Mouse (Mus musculus) hindbrain, embryonic 14.5 days (tissue): ENCODE measurements around the gene Myl4. TPM values are rescaled to one million over a fixed set of nuclear protein-coding genes. Genes with fewer than 3 reads are reported as not detected.
A peak's percentile ranks its signal among the peaks of the same experiment; 100 is the strongest.
"Not testable (repeated sequence)": the region's sequence is repeated elsewhere in the genome, so short reads cannot be mapped to it uniquely, and the experiment has no call there.

ENCODE experiments used
- ATAC-seq: fragments of 200-750 bp; cut with Nextera tagmentation; 2 replicates; pipeline ENCODE4 v1.8.0; 2017; ENCODE audit warnings: moderate number of reproducible peaks, mild to moderate bottlenecking, moderate TSS enrichment, moderate library complexity; ENCODE audit not compliant: low FRiP score
- DNase-seq: peaks from one replicate; pipeline ENCODE4 v3.0.0-alpha.2; 2015; ENCODE audit warnings: low spot score
- H3K27ac ChIP-seq: fragments of 300-500 bp; sonication (generic); 2 replicates; pipeline ENCODE4 v1.5.1; 2014; ENCODE audit warnings: mild to moderate bottlenecking, moderate library complexity
- H3K27me3 ChIP-seq: fragments of 300-500 bp; sonication (generic); 2 replicates; pipeline ENCODE4 v1.6.1; 2014; ENCODE audit warnings: mild to moderate bottlenecking, low read length, mixed read lengths; ENCODE audit not compliant: control insufficient read depth, insufficient read depth
- H3K36me3 ChIP-seq: fragments of 300-500 bp; sonication (generic); replicated peaks from 2 replicates; pipeline ENCODE4 v1.6.1; 2014; ENCODE audit not compliant: control insufficient read depth, insufficient read depth
- H3K4me1 ChIP-seq: fragments of 300-500 bp; sonication (generic); replicated peaks from 2 replicates; pipeline ENCODE4 v1.6.1; 2014; ENCODE audit warnings: antibody characterized with exemption, low read length, mixed read lengths; ENCODE audit not compliant: control insufficient read depth, insufficient read depth
- H3K4me2 ChIP-seq: fragments of 300-500 bp; sonication (generic); replicated peaks from 2 replicates; pipeline ENCODE4 v1.6.1; 2014; ENCODE audit warnings: mild to moderate bottlenecking, moderate library complexity
- H3K4me3 ChIP-seq: fragments of 300-500 bp; sonication (generic); replicated peaks from 2 replicates; pipeline ENCODE4 v1.5.1; 2014; ENCODE audit warnings: mild to moderate bottlenecking, low read length
- H3K9ac ChIP-seq: fragments of 300-500 bp; sonication (generic); 2 replicates; pipeline ENCODE4 v1.6.1; 2014
- H3K9me3 ChIP-seq: fragments of 300-500 bp; sonication (generic); 2 replicates; pipeline ENCODE4 v1.6.1; 2016; ENCODE audit warnings: low read length; ENCODE audit not compliant: control insufficient read depth
- WGBS: fragments of 180-500 bp; shearing (Covaris S2); extraction: QIAGEN DNeasy Blood & Tissue Kit; methylation state at CpG from one replicate; pipeline ENCODE4 v1.1.7; 2014; 5-methylcytosine and 5-hydroxymethylcytosine counted together
- polyA plus RNA-seq: library from polyadenylated mRNA; unstranded; fragments of >200 nt; fragmentation: Nextera tagmentation; extraction: Ambion mirVana; gene quantifications from 2 replicates; pipeline ENCODE4 v1.2.1, GENCODE M21; 2014

Gene Myl4
- polyA plus RNA-seq, 1 experiment from 2014 or later = 2.4 TPM

DNA sequence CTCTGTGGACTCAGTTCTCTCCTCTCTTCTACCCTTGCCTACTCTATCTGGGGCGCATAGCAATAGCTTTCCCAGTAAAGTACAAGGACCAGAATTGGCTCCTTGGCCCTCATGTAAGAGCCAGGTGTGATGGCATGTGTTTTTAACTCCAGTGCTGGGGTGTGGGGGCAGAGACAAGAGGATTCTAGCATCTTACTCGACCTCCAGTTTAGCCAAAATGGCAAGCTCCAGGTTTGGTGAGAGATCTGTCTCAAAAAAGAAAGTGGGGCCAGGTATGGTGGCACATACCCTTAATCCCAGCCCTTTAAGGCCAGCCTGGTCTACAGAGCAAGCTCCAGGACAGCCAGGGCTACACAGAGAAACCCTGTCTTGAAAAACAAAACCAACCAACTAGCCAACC, 16.3 kb downstream of the Myl4 start:
- H3K9me3 ChIP-seq = no peaks in the 10 kb centered on the region
- no peak for ATAC-seq
- no peak overlapping the region for H3K4me2 ChIP-seq
- no peak overlapping the region for H3K27ac ChIP-seq
- no peak overlapping the region for H3K4me3 ChIP-seq
- no peaks in the 10 kb centered on the region for H3K36me3 ChIP-seq
- H3K27me3 ChIP-seq = peaks cover 1% of the 10 kb centered on the region
- WGBS = 80% methylated on average over 2 of the region's 2 CpGs
- H3K4me1 ChIP-seq = no peaks in the 10 kb centered on the region
- H3K9ac ChIP-seq = no peak overlapping the region
- DNase-seq = no peak

DNA sequence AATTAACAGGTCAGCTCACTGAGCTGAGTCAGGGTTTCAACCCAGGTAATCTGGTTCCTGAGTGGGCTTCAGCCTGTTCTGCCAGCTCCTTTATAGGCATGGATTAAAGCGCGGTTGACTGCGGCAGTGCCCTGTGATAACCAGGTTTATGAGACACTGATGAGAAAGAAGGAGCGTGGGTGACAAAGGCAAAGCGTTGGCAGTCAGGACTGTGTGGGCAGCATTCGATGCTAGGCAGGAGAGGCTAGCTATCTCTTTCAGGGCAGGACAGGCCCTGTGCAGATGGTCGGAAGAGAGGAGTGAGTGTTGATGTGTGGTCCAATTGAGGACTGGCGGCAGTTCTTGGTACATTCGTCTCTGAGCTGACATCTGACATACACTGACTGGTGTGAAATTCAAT, 17.3 kb downstream of the Myl4 start:
- Histone ChIP-seq H3K4me1 (no peaks in the 10 kb centered on the region), H3K27ac (no peak overlapping the region), H3K9me3 (no peaks in the 10 kb centered on the region), H3K9ac (no peak overlapping the region), H3K4me2 (no peak overlapping the region), H3K27me3 (peaks cover 5% of the 10 kb centered on the region), H3K36me3 (no peaks in the 10 kb centered on the region), H3K4me3 (no peak overlapping the region)
- DNase-seq (no peak), ATAC-seq (no peak)
- WGBS = 89% methylated on average over 9 of the region's 9 CpGs

- 96% methylated on average over 4 of the region's 4 CpGs for WGBS
These were observed 17.9 kb downstream of the Myl4 start for GRCm38 (mm10) chr11:104568326-104568725.

GRCm38 (mm10) chr11:104570515-104570914, 20.1 kb downstream of the Myl4 start:
- ATAC-seq, H3K4me1 ChIP-seq, H3K9me3 ChIP-seq, H3K27ac ChIP-seq, H3K27me3 ChIP-seq, H3K9ac ChIP-seq, H3K4me3 ChIP-seq, H3K36me3 ChIP-seq, H3K4me2 ChIP-seq, DNase-seq: not testable (repeated sequence)
- WGBS = 93% methylated on average over 8 of the region's 8 CpGs

More at GRCm38 (mm10) chr11:104568326-104568725, 17.9 kb downstream of the Myl4 start:
- Histone ChIP-seq H3K4me2 (no peak overlapping the region), H3K4me1 (no peaks in the 10 kb centered on the region), H3K9ac (no peak overlapping the region), H3K9me3 (no peaks in the 10 kb centered on the region), H3K27ac (no peak overlapping the region), H3K27me3 (peaks cover 5% of the 10 kb centered on the region), H3K4me3 (no peak overlapping the region), H3K36me3 (no peaks in the 10 kb centered on the region)
- ATAC-seq (no peak), DNase-seq (no peak)

DNA sequence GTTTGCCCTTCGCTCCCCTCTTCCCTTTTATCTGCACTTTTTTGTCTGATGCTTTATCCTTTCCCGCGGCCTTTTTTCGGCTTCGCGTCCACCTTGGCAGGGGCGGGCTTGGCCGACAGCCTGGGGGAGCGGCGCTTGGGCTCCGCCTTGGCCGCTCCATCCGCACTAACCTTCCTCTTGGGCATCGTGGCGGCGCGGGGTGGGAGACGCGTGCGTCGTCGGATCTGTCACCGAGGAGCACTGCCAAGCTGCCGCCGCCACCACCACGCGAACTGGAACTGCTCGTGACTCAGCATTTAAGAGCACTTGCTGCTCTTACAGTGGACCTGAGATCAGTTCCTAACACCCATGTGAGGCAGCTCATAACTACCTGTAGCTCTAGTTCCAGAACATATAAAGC, 20.9 kb downstream of the Myl4 start:
- Histone ChIP-seq H3K4me2 (peak overlapping the region; percentile 64), H3K9ac (peak overlapping the region; percentile 39), H3K4me3 (peak overlapping the region; percentile 32)
- H3K27ac ChIP-seq, H3K9me3 ChIP-seq, ATAC-seq, H3K4me1 ChIP-seq, H3K27me3 ChIP-seq, H3K36me3 ChIP-seq: not testable (repeated sequence)
- peak; percentile 44 for DNase-seq
- WGBS = 1% methylated on average over 28 of the region's 28 CpGs

GRCm38 (mm10) chr11:104572091-104572490, 21.6 kb downstream of the Myl4 start:
- Histone ChIP-seq H3K36me3 (no peaks in the 10 kb centered on the region), H3K9me3 (no peaks in the 10 kb centered on the region), H3K4me3 (no peak overlapping the region), H3K27ac (no peak overlapping the region), H3K27me3 (peaks cover 5% of the 10 kb centered on the region), H3K4me1 (no peaks in the 10 kb centered on the region), H3K9ac (no peak overlapping the region), H3K4me2 (no peak overlapping the region)
- 52% methylated on average over 7 of the region's 7 CpGs for WGBS
- ATAC-seq (no peak), DNase-seq (no peak)

DNA sequence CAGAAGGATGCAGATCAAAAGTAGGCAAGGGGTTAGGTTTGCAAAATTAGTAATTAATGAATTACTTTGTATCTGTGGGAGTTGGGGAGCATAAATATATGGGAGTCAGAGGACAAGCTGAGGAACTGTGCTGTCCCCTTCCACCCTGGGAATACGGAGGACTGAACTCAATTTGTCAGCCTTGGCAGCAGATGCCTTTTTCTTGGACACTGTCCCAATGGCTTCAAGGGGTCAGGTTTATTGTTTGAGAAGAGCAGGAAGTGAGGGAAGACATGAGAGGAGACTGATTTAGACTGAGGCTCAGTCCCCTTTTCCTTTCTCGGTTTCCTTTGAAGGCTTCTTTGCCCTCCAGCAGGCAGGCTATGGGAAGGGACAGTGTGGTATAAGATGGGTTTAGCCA, 22.1 kb downstream of the Myl4 start:
- Histone ChIP-seq H3K4me1 (no peaks in the 10 kb centered on the region), H3K9me3 (no peaks in the 10 kb centered on the region), H3K4me3 (no peak overlapping the region), H3K27ac (no peak overlapping the region), H3K9ac (no peak overlapping the region), H3K36me3 (no peaks in the 10 kb centered on the region), H3K27me3 (peaks cover 5% of the 10 kb centered on the region), H3K4me2 (no peak overlapping the region)
- no peak for ATAC-seq
- DNase-seq = no peak
- WGBS = 76% methylated on average over 2 of the region's 2 CpGs

DNA sequence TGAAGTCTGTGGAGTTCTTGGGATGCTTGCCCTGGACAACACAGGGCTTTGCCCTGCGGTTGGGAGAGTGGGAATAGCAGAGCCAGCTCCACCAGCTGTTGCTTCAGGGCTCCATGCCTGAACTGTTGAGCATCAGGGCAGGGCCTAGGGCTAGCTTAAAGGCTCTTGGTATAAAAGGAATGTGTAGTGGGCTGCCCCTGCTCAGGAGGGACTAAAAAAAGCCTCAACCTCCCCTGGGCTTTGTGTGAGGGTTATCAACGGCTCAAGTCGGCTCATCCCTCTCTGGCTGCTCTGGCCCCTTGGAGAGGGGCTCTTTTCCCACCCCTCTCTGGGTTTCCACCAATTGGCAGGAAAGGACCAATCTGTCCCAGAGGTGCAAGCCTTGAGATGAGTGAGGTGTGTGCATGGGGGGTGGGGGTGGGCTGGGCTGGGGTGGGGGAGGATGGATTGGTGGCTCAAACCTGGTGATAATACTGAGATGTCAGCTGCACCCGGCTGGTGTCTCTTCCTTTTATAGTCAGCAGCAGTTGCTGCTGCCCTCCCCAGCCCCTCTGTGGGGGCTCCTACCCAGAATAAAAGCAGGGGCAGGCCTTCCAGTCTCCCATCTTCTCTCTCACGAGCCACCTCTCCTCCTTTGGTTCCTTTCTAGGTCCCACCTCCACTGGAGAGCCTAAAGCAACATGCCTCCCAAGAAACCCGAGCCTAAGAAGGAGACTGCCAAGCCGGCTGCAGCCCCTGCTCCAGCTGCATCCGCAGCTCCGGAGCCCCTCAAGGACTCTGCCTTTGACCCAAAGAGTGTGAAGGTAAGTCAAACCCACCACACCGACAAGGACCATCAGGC, 26.5 kb downstream of the Myl4 start:
- DNase-seq (no peak), ATAC-seq (no peak)
- WGBS = 52% methylated on average over 10 of the region's 10 CpGs

GRCm38 (mm10) chr11:104578074-104578473, 27.6 kb downstream of the Myl4 start:
- ATAC-seq (no peak), DNase-seq (no peak)
- Histone ChIP-seq H3K27me3 (no peaks in the 10 kb centered on the region), H3K36me3 (no peaks in the 10 kb centered on the region), H3K9ac (no peak overlapping the region), H3K4me1 (0 out of 2 replicates have a peak, but pooled peaks cover 4% of the 10 kb centered on the region), H3K27ac (no peak overlapping the region), H3K4me2 (no peak overlapping the region), H3K4me3 (no peak overlapping the region), H3K9me3 (no peaks in the 10 kb centered on the region)
- 61% methylated on average over 5 of the region's 5 CpGs for WGBS

More for the DNA sequence above, 26.5 kb downstream of the Myl4 start:
- H3K9ac ChIP-seq = no peak overlapping the region
- no peak overlapping the region for H3K27ac ChIP-seq
- no peaks in the 10 kb centered on the region for H3K36me3 ChIP-seq
- 0 out of 2 replicates have a peak, but pooled peaks cover 4% of the 10 kb centered on the region for H3K4me1 ChIP-seq
- H3K4me3 ChIP-seq = no peak overlapping the region
- H3K4me2 ChIP-seq = no peak overlapping the region
- H3K27me3 ChIP-seq = peaks cover 1% of the 10 kb centered on the region
- no peaks in the 10 kb centered on the region for H3K9me3 ChIP-seq
